Mouse (Mus musculus): Measurements from ENCODE around the gene Asrgl1. TPM values are rescaled to one million over a fixed set of nuclear protein-coding genes. Genes with fewer than 3 reads are reported as not detected.
"Not testable (repeated sequence)": the region's sequence is repeated elsewhere in the genome, so short reads cannot be mapped to it uniquely, and the experiment has no call there.

The Asrgl1 gene
- total and polyA plus RNA-seq, 3 experiments = 15.5 to 51.3 (median 29.3) TPM

GRCm38 (mm10) chr19:9134746-9135511 lies 507 bp downstream of the Asrgl1 start:
- peak overlapping the region; percentile 86 for H3K4me3 ChIP-seq (ENCODE audit: low read depth, low read length)
- TF ChIP-seq GATA1 (IDR thresholded peaks at IDR 0.05; ENCODE audit: borderline replicate concordance, low read length) (no peak), GATA2 (IDR thresholded peaks at IDR 0.05; ENCODE audit: borderline replicate concordance, low read depth, low read length) (no peak), CTCF (IDR thresholded peaks at IDR 0.05; ENCODE audit: low read depth, low read length) (no peak), POLR2AphosphoS5 (IDR thresholded peaks at IDR 0.05; ENCODE audit: insufficient replicate concordance, low read depth, low read length) (no peak), TAL1 (conservative IDR thresholded peaks at IDR 0.05; ENCODE audit: low read depth, low read length) (no peak)
- 0 out of 2 replicates have a peak, but pooled peaks cover 5% of the 10 kb centered on the region for H3K27me3 ChIP-seq (ENCODE audit: insufficient read depth, low read length)
- H3K9me3 ChIP-seq (replicated peaks) = no peaks in the 10 kb centered on the region
- peaks cover 30% of the 10 kb centered on the region for H3K4me1 ChIP-seq (ENCODE audit: insufficient read depth, low read depth, low read length)
- peaks cover 27% of the 10 kb centered on the region for H3K36me3 ChIP-seq (replicated peaks)
- peak; percentile 18 for DNase-seq (ENCODE audit: low spot score)
- no peak for ATAC-seq (ENCODE audit: extremely low read depth, insufficient number of reproducible peaks, low FRiP score, poor library complexity, severe bottlenecking)

- no peak for DNase-seq (ENCODE audit: low spot score)
- H3K4me3 ChIP-seq (ENCODE audit: low read depth, low read length) = no peak overlapping the region
- no peaks in the 10 kb centered on the region for H3K27me3 ChIP-seq (ENCODE audit: insufficient read depth, low read length)
- peaks cover 6% of the 10 kb centered on the region for H3K9me3 ChIP-seq (replicated peaks)
- H3K36me3 ChIP-seq (replicated peaks) = peaks cover 56% of the 10 kb centered on the region
- H3K4me1 ChIP-seq (ENCODE audit: insufficient read depth, low read depth, low read length) = peaks cover 24% of the 10 kb centered on the region
- TF ChIP-seq CTCF (IDR thresholded peaks at IDR 0.05; ENCODE audit: low read depth, low read length) (no peak), GATA1 (IDR thresholded peaks at IDR 0.05; ENCODE audit: borderline replicate concordance, low read length) (no peak), GATA2 (IDR thresholded peaks at IDR 0.05; ENCODE audit: borderline replicate concordance, low read depth, low read length) (no peak), POLR2AphosphoS5 (IDR thresholded peaks at IDR 0.05; ENCODE audit: insufficient replicate concordance, low read depth, low read length) (no peak), TAL1 (conservative IDR thresholded peaks at IDR 0.05; ENCODE audit: low read depth, low read length) (no peak)
- no peak for ATAC-seq (ENCODE audit: extremely low read depth, insufficient number of reproducible peaks, low FRiP score, poor library complexity, severe bottlenecking)
Observed at GRCm38 (mm10) chr19:9129996-9130395, 5.4 kb downstream of the Asrgl1 start.

GRCm38 (mm10) chr19:9128499-9129194 lies 6.8 kb downstream of the Asrgl1 start:
- ATAC-seq (ENCODE audit: extremely low read depth, insufficient number of reproducible peaks, low FRiP score, poor library complexity, severe bottlenecking) (no peak), DNase-seq (ENCODE audit: low spot score) (no peak)
- no peak overlapping the region for H3K4me3 ChIP-seq (ENCODE audit: low read depth, low read length)
- peaks cover 51% of the 10 kb centered on the region for H3K36me3 ChIP-seq (replicated peaks)
- TF ChIP-seq CTCF (IDR thresholded peaks at IDR 0.05; ENCODE audit: low read depth, low read length) (no peak), POLR2AphosphoS5 (IDR thresholded peaks at IDR 0.05; ENCODE audit: insufficient replicate concordance, low read depth, low read length) (no peak), TAL1 (conservative IDR thresholded peaks at IDR 0.05; ENCODE audit: low read depth, low read length) (no peak), GATA1 (IDR thresholded peaks at IDR 0.05; ENCODE audit: borderline replicate concordance, low read length) (no peak), GATA2 (IDR thresholded peaks at IDR 0.05; ENCODE audit: borderline replicate concordance, low read depth, low read length) (no peak)
- H3K27me3 ChIP-seq (ENCODE audit: insufficient read depth, low read length) = no peaks in the 10 kb centered on the region
- H3K9me3 ChIP-seq (replicated peaks) = peaks cover 6% of the 10 kb centered on the region
- H3K4me1 ChIP-seq (ENCODE audit: insufficient read depth, low read depth, low read length) = peaks cover 11% of the 10 kb centered on the region; the same call in 1 of the 2 replicates

- not testable (repeated sequence) for H3K27me3 ChIP-seq (ENCODE audit: insufficient read depth, low read length); DNase-seq (ENCODE audit: low spot score); H3K4me3 ChIP-seq (ENCODE audit: low read depth, low read length); H3K4me1 ChIP-seq (ENCODE audit: insufficient read depth, low read depth, low read length); H3K9me3 ChIP-seq (replicated peaks); ATAC-seq (ENCODE audit: extremely low read depth, insufficient number of reproducible peaks, low FRiP score, poor library complexity, severe bottlenecking)
- peaks cover 37% of the 10 kb centered on the region for H3K36me3 ChIP-seq (replicated peaks)
Observed at GRCm38 (mm10) chr19:9123986-9124385, 11.4 kb downstream of the Asrgl1 start.

GRCm38 (mm10) chr19:9122390-9122789 lies 13.0 kb downstream of the Asrgl1 start:
- Histone ChIP-seq H3K36me3 (replicated peaks) (peaks cover 36% of the 10 kb centered on the region), H3K4me3 (ENCODE audit: low read depth, low read length) (no peak overlapping the region), H3K4me1 (ENCODE audit: insufficient read depth, low read depth, low read length) (no peaks in the 10 kb centered on the region), H3K9me3 (replicated peaks) (peaks cover 6% of the 10 kb centered on the region), H3K27me3 (ENCODE audit: insufficient read depth, low read length) (no peaks in the 10 kb centered on the region)
- TF ChIP-seq POLR2AphosphoS5 (IDR thresholded peaks at IDR 0.05; ENCODE audit: insufficient replicate concordance, low read depth, low read length) (no peak), GATA1 (IDR thresholded peaks at IDR 0.05; ENCODE audit: borderline replicate concordance, low read length) (no peak), TAL1 (conservative IDR thresholded peaks at IDR 0.05; ENCODE audit: low read depth, low read length) (no peak), CTCF (IDR thresholded peaks at IDR 0.05; ENCODE audit: low read depth, low read length) (no peak), GATA2 (IDR thresholded peaks at IDR 0.05; ENCODE audit: borderline replicate concordance, low read depth, low read length) (no peak)
- DNase-seq (ENCODE audit: low spot score) = no peak
- ATAC-seq (ENCODE audit: extremely low read depth, insufficient number of reproducible peaks, low FRiP score, poor library complexity, severe bottlenecking) = no peak

GRCm38 (mm10) chr19:9119655-9120425 lies 15.6 kb downstream of the Asrgl1 start:
- DNase-seq (ENCODE audit: low spot score) (no peak), ATAC-seq (ENCODE audit: extremely low read depth, insufficient number of reproducible peaks, low FRiP score, poor library complexity, severe bottlenecking) (no peak)
- H3K4me3 ChIP-seq (ENCODE audit: low read depth, low read length) = no peak overlapping the region
- TF ChIP-seq CTCF (IDR thresholded peaks at IDR 0.05; ENCODE audit: low read depth, low read length) (no peak), GATA2 (IDR thresholded peaks at IDR 0.05; ENCODE audit: borderline replicate concordance, low read depth, low read length) (no peak), GATA1 (IDR thresholded peaks at IDR 0.05; ENCODE audit: borderline replicate concordance, low read length) (no peak), POLR2AphosphoS5 (IDR thresholded peaks at IDR 0.05; ENCODE audit: insufficient replicate concordance, low read depth, low read length) (no peak), TAL1 (conservative IDR thresholded peaks at IDR 0.05; ENCODE audit: low read depth, low read length) (no peak)
- H3K27me3 ChIP-seq (ENCODE audit: insufficient read depth, low read length) = no peaks in the 10 kb centered on the region
- peaks cover 48% of the 10 kb centered on the region for H3K36me3 ChIP-seq (replicated peaks)
- no peaks in the 10 kb centered on the region for H3K4me1 ChIP-seq (ENCODE audit: insufficient read depth, low read depth, low read length)
- no peaks in the 10 kb centered on the region for H3K9me3 ChIP-seq (replicated peaks)
